Mouse (Mus musculus): ENCODE measurements around the gene Actr3b.

GRCm38 (mm10) chr5:25869880-25870279 is 110.1 kb downstream of the Actr3b start:
- no peak for TF ChIP-seq CTCF (IDR thresholded peaks at IDR 0.05; ENCODE audit: extremely low read depth, insufficient read depth, low read length)
- TF ChIP-seq POLR2A (IDR thresholded peaks at IDR 0.05; ENCODE audit: extremely low read depth, insufficient read depth, low read length): no peak
